Mouse (Mus musculus): ENCODE data around the gene Teddm2.

DNA sequence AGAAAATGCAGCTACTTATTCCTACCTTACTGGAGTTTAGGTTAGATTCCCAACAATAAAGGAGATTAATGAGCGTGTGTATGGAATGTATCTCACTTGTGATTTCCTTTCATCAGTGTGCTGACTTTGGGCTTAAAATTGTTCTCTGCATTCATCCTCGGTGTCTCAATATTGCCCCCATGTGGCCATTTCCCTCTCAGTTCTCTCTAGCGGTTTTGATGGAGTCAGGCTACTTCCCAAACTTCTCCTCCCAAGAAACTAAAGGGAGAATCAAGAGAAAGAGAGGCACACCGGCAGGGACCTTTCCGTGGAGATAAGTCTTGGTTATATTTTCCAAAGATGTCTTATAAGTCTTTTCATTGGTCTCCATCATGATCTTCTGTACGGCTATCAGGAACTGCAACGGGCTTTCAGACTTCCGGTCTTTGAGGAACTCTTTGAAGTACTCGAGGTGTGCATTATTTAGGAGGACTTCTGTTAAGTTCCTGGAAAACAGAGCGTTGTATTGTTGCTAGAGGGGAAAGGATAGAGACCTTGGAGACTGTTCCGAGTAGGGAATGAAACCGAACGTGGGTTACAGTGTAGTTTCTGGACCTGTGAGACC lies 92.5 kb downstream of the Teddm2 start:
- TF ChIP-seq EP300 (IDR thresholded peaks at IDR 0.05; ENCODE audit: low read depth): no peak
- TF ChIP-seq CTCF (IDR thresholded peaks at IDR 0.05; ENCODE audit: low read depth): peak; percentile 88

All from liver, postnatal 0 days (tissue).